Mouse (Mus musculus) CD4-positive, CD25-positive, alpha-beta regulatory T cell, adult 4 months (primary cell): ENCODE measurements around the gene Nol3. TPM values are rescaled to one million over a fixed set of nuclear protein-coding genes. Genes with fewer than 3 reads are reported as not detected.
"Not testable (repeated sequence)": the region's sequence is repeated elsewhere in the genome, so short reads cannot be mapped to it uniquely, and the experiment has no call there.

Source experiments
- ATAC-seq: one replicate; pipeline ENCODE4 v1.8.0; 2017
- polyA plus RNA-seq, 2 experiments: library from polyadenylated mRNA; unstranded; fragments of 100-300 nt; shearing (Covaris generic); gene quantifications; one replicate each; pipeline ENCODE4 v1.2.1; 2017

Gene Nol3
- polyA plus RNA-seq, 2 experiments from 2014 or later: 0.15 TPM; not detected in 1

GRCm38 (mm10) chr8:105289805-105290460, 14.0 kb downstream of the Nol3 start, which contains the start of gene 4931428F04Rik:
4931428F04Rik (minus strand) TSS chr8:105289864.
- ATAC-seq: no peak

- peak; percentile 29 for ATAC-seq
Measured at GRCm38 (mm10) chr8:105290554-105291314, 14.8 kb downstream of the Nol3 start.

- not testable (repeated sequence) for ATAC-seq
Measured at GRCm38 (mm10) chr8:105291364-105291763, 15.4 kb downstream of the Nol3 start.

- ATAC-seq: not testable (repeated sequence)
Measured at GRCm38 (mm10) chr8:105291802-105292201, 15.9 kb downstream of the Nol3 start.

GRCm38 (mm10) chr8:105292471-105292870, 16.5 kb downstream of the Nol3 start:
- ATAC-seq: no peak

- no peak for ATAC-seq
Measured at GRCm38 (mm10) chr8:105293405-105293804, 17.5 kb downstream of the Nol3 start.

GRCm38 (mm10) chr8:105294776-105295175, 18.8 kb downstream of the Nol3 start:
- no peak for ATAC-seq

- no peak for ATAC-seq
Measured at GRCm38 (mm10) chr8:105295256-105295655, 19.3 kb downstream of the Nol3 start.

- ATAC-seq: no peak
Measured at GRCm38 (mm10) chr8:105295895-105296573, 20.1 kb downstream of the Nol3 start, which contains the start of gene Exoc3l. Exoc3l (minus strand) TSS chr8:105296101.

- peak; percentile 98 for ATAC-seq
Measured at GRCm38 (mm10) chr8:105297511-105298192, 21.7 kb downstream of the Nol3 start, which contains the start of gene E2f4. E2f4 (plus strand) TSS chr8:105297663.

GRCm38 (mm10) chr8:105298351-105299252, 22.7 kb downstream of the Nol3 start:
- no peak for ATAC-seq

GRCm38 (mm10) chr8:105299962-105300361, 24.0 kb downstream of the Nol3 start:
- no peak for ATAC-seq

GRCm38 (mm10) chr8:105303396-105303795, 27.5 kb downstream of the Nol3 start:
- no peak for ATAC-seq

- no peak for ATAC-seq
Measured at GRCm38 (mm10) chr8:105303874-105304273, 27.9 kb downstream of the Nol3 start.

- peak; percentile 68 for ATAC-seq
Measured at GRCm38 (mm10) chr8:105304325-105305210, 28.6 kb downstream of the Nol3 start.

- peak; percentile 46 for ATAC-seq
Measured at GRCm38 (mm10) chr8:105305211-105306145, 29.5 kb downstream of the Nol3 start, which contains the start of gene Elmo3. Elmo3 (plus strand) TSS chr8:105305601.

GRCm38 (mm10) chr8:105306146-105306691, 30.3 kb downstream of the Nol3 start:
- ATAC-seq: peak; percentile 20

GRCm38 (mm10) chr8:105307670-105308069, 31.7 kb downstream of the Nol3 start:
- ATAC-seq: no peak

- no peak for ATAC-seq
Measured at GRCm38 (mm10) chr8:105308428-105308827, 32.5 kb downstream of the Nol3 start.
